Mouse (Mus musculus) liver, embryonic 15.5 days (tissue): ENCODE measurements around the gene Lrrc45. TPM values are rescaled to one million over a fixed set of nuclear protein-coding genes. Genes with fewer than 3 reads are reported as not detected.
A peak's percentile ranks its signal among the peaks of the same experiment; 100 is the strongest.
"Not testable (repeated sequence)": the region's sequence is repeated elsewhere in the genome, so short reads cannot be mapped to it uniquely, and the experiment has no call there.

Source experiments
- ATAC-seq: fragments of 200-750 bp; cut with Nextera tagmentation; 2 replicates; pipeline ENCODE4 v1.8.0; 2017; ENCODE audit warnings: moderate number of reproducible peaks, mild to moderate bottlenecking, moderate library complexity; ENCODE audit not compliant: insufficient read depth
- H3K27ac ChIP-seq: fragments of 300-500 bp; sonication (generic); replicated peaks from 2 replicates; pipeline ENCODE4 v1.5.1; 2015; ENCODE audit warnings: mild to moderate bottlenecking, inconsistent platforms
- H3K27me3 ChIP-seq: fragments of 300-500 bp; sonication (generic); 2 replicates; pipeline ENCODE4 v1.6.1; 2015; ENCODE audit warnings: mild to moderate bottlenecking, inconsistent platforms
- H3K36me3 ChIP-seq: fragments of 300-500 bp; sonication (generic); replicated peaks from 2 replicates; pipeline ENCODE4 v1.6.1; 2015; ENCODE audit warnings: moderate library complexity, mild to moderate bottlenecking, inconsistent platforms
- H3K4me1 ChIP-seq: fragments of 300-500 bp; sonication (generic); replicated peaks from 2 replicates; pipeline ENCODE4 v1.6.1; 2015; ENCODE audit warnings: inconsistent platforms
- H3K4me2 ChIP-seq: fragments of 300-500 bp; sonication (generic); 2 replicates; pipeline ENCODE4 v1.6.1; 2015; ENCODE audit warnings: moderate library complexity, mild to moderate bottlenecking, inconsistent platforms
- H3K4me3 ChIP-seq: fragments of 300-500 bp; sonication (generic); replicated peaks from 2 replicates; pipeline ENCODE4 v1.5.1; 2015; ENCODE audit warnings: mild to moderate bottlenecking, inconsistent platforms
- H3K9ac ChIP-seq: fragments of 300-500 bp; sonication (generic); 2 replicates; pipeline ENCODE4 v1.6.1; 2015; ENCODE audit warnings: moderate library complexity, mild to moderate bottlenecking, inconsistent platforms
- H3K9me3 ChIP-seq: fragments of 300-500 bp; sonication (generic); replicated peaks from 2 replicates; pipeline ENCODE4 v1.6.1; 2016; ENCODE audit warnings: inconsistent platforms
- WGBS: fragments of 180-500 bp; shearing (Covaris S2); methylation state at CpG from one replicate; pipeline ENCODE4 v1.1.7; 2015; ENCODE audit warnings: mixed read lengths; ENCODE audit not compliant: insufficient replicate concordance; 5-methylcytosine and 5-hydroxymethylcytosine counted together
- polyA plus RNA-seq: library from polyadenylated mRNA; unstranded; fragments of >200 nt; fragmentation: Nextera tagmentation; extraction: Ambion mirVana; gene quantifications from 2 replicates; pipeline ENCODE4 v1.2.1, GENCODE M21; 2015

Gene Lrrc45
- 9.7 and 11.5 TPM in 2 replicates for polyA plus RNA-seq

DNA sequence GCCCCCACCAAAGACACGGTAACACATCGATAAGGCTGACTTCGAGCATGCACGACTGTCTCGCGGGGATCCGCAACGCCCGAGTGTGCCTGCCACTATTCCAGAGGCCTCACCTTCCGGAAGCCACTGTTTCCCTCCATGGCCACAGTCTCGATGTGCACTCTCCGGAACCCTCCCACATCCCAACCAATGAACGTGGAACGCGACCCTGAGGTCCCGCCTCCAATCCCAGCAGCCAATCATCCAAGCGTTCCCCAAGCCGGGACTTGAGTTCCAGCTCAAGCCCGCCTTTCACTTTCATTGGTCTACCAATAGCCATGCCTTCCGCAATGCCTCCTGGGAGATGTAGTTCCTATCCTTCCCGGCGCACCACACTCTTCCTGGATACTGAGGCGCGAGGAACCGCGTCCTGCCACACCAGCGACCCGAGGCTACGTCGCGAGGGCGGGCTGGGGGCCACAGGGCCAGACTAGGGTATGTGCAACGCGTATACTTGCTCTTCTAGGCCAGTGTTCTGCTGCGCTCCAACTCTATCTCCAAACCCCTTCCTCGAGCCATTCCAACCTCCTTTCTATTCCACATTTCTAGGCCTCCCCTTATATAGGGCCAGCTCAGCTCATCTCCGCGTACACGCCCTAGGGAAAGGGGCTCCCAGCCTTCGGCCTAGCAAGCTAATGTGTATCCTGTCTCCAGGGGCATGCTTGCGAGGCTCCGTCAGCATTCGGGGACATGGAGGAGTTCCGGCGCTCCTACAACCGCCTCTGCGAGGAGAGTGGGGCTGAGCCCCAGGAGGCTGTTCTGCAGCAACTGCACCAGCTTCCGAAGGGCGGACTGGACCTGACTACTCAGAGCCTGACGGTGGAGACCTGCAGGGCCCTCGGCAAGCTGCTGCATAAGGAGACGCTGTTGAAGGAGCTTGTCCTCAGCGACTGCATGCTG, at the start of gene Lrrc45, which contains the start of gene Cenpx:
Gene Lrrc45, plus strand, starts transcription at position 346 of the 939 bp plus-strand sequence.
Gene Cenpx, minus strand, starts transcription at position 159 of the 939 bp plus-strand sequence.
- Histone ChIP-seq H3K27me3 (no peaks in the 10 kb centered on the region), H3K4me3 (peak within 1 kb of the TSS; percentile 71), H3K36me3 (peaks cover 28% of the 10 kb centered on the region; the same call in 1 of the 2 replicates), H3K9me3 (no peaks in the 10 kb centered on the region), H3K4me1 (peaks cover 30% of the 10 kb centered on the region), H3K4me2 (peak within 1 kb of the TSS; percentile 96), H3K9ac (peak within 1 kb of the TSS; percentile 71), H3K27ac (peak within 1 kb of the TSS; percentile 74)
- ATAC-seq = peak; percentile 95
- 2% methylated on average over 53 of the region's 53 CpGs for WGBS

DNA sequence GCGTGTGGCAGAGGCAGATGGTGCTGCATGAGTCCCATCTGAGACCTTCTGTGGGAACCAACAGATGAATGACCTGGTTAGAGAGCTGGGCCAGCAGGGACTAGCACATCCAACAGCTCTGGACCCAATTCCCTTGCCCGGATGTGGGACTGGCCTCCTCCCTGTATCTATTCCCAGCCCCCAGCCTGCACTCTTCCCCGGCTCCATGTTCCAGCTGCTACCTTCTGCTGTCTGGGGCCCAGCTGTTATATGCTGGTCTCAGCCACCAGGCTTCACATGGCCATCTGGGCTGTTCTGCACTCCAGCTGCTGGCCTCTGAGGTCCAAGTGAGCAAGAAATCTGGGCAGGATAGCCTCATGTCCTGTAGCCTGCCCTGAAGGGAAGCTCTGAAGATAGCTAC, 48.3 kb upstream of the Lrrc45 start:
- no peak overlapping the region for H3K4me3 ChIP-seq
- H3K4me1 ChIP-seq = peaks cover 10% of the 10 kb centered on the region
- no peak overlapping the region for H3K4me2 ChIP-seq
- WGBS = 68% methylated on average over 3 of the region's 3 CpGs
- peaks cover 69% of the 10 kb centered on the region for H3K27me3 ChIP-seq
- no peak overlapping the region for H3K27ac ChIP-seq
- no peak overlapping the region for H3K9ac ChIP-seq
- H3K9me3 ChIP-seq = no peaks in the 10 kb centered on the region
- H3K36me3 ChIP-seq = no peaks in the 10 kb centered on the region
- ATAC-seq = no peak

DNA sequence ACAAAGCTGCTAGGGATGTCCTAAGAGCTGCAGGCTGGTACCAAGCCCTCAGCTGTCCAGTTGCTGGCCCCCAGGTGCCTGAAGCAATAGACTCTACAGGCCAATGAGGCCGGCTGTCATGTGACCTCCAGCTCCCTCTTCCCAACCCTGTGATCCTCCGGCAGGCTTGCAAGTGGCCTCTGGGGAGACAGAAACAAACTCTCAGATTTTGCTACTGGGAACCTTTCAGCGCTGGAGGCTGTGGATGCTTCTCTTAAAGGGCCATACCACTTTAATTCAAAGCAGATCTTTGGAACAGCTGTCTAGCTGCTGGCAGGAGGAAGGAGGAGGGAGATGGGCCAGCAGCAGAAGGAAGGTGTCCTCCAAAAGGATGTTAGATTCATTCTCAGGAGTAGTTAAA, 47.1 kb upstream of the Lrrc45 start:
- Histone ChIP-seq H3K36me3 (no peaks in the 10 kb centered on the region), H3K4me1 (no peaks in the 10 kb centered on the region), H3K4me3 (no peak overlapping the region), H3K4me2 (no peak overlapping the region), H3K9me3 (no peaks in the 10 kb centered on the region), H3K27ac (no peak overlapping the region), H3K9ac (no peak overlapping the region), H3K27me3 (peaks cover 58% of the 10 kb centered on the region)
- ATAC-seq = no peak
- WGBS = 24% methylated on average over 3 of the region's 3 CpGs

DNA sequence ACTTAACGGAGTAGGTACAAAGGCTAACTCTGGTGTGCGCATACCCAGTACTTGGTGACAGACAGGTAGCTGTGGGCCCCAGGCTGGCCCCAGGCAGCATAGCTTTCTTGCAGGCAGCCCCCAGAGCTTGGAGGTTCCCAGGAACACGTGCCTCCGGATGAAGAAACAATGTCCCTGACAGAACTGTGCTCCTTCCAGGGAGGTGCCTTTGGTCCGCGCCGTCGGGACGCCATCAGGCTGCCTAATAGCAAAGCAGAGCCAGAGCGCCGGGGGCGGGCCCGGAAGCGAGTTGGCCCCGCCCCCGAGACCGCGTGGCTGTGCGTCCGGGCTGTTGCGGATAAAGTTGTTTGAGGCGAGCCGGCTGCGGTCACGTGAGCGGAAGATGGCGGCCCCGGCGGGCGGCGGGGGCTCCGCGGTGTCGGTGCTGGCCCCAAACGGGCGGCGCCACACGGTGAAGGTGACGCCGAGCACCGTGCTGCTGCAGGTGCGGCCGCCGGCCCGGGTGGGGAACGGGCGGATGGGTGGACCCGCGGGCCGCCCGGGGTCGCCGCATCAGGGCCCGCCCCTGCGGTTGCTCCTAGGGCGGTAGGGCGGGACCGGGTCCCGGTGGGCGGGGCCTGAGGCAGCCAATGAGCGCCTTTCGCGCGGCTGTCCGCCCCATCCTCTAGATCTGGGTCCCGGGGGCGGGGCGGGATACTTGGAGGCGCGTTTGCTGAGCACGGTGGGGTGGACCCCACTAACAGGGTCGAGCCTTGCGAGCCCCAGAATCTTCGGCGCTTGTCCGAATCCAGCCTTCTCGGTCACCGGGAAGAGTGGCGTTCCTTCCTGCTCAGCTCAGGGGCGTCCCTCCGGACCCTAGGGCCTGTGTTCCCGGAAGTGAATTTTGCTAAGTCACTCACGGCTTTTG, 40.8 kb upstream of the Lrrc45 start, which contains the start of gene Aspscr1:
Gene Aspscr1, plus strand, starts transcription at position 287 of the 907 bp plus-strand sequence.
- 1% methylated on average over 78 of the region's 83 CpGs for WGBS
- Histone ChIP-seq H3K9me3 (no peaks in the 10 kb centered on the region), H3K4me1 (peaks cover 42% of the 10 kb centered on the region)

DNA sequence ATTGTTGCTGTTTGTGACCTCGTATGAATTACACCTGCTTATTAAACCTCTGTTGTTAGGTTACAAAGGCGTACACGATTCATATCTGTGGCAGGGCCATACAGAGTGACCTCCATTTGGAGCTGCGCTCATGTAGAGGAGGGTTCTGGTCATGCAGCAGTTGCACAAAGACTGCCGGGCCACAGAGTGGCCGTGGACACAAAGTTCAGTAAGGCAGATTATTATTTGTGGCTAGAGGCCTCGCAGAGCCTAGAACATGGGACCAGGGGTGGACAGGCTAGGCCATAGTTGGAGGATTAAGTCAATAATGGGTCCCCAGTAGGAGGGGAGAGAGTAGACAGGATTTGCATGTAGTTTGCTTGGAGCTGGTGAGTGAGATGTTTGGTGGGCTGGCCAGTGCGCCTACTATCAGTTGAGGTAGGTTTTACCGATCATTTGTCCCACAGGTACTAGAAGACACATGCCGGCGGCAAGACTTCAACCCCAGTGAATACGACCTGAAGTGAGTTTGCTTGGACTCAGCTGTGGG, 40.1 kb upstream of the Lrrc45 start:
- Histone ChIP-seq H3K4me2 (peak overlapping the region; percentile 91), H3K4me3 (peak overlapping the region; percentile 85), H3K36me3 (peaks cover 21% of the 10 kb centered on the region), H3K27me3 (0 out of 2 replicates have a peak, but pooled peaks cover 6% of the 10 kb centered on the region), H3K4me1 (peaks cover 42% of the 10 kb centered on the region), H3K9ac (peak overlapping the region; percentile 73), H3K27ac (peak overlapping the region; percentile 91), H3K9me3 (no peaks in the 10 kb centered on the region)
- ATAC-seq = peak; percentile 11
- WGBS = 22% methylated on average over 12 of the region's 12 CpGs

More for the DNA sequence above, 40.8 kb upstream of the Lrrc45 start, which contains the start of gene Aspscr1:
- Histone ChIP-seq H3K4me3 (peak within 1 kb of the TSS; percentile 85), H3K27ac (peak within 1 kb of the TSS; percentile 91), H3K4me2 (peak within 1 kb of the TSS; percentile 91), H3K9ac (peak within 1 kb of the TSS; percentile 73), H3K36me3 (peaks cover 14% of the 10 kb centered on the region), H3K27me3 (0 out of 2 replicates have a peak, but pooled peaks cover 6% of the 10 kb centered on the region)
- peak; percentile 97 for ATAC-seq

DNA sequence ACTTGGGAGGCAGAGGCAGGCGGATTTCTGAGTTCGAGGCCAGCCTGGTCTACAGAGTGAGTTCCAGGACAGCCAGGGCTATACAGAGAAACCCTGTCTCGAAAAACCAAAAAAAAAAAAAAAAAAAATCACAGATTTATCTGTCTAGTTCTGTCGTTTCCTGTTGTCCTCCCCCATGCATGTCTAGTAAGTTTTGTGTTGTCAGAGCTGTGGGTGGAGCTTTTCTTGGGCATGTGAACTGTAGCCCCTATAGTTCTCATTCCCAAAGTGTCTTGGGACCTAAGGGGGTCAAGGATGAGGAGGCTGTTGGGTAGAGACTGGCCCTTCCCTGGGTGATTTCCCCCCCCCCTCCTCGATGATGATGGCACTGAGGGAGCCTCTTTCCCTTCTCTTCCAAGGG, 37.9 kb upstream of the Lrrc45 start:
- not testable (repeated sequence) for H3K27me3 ChIP-seq, H3K4me2 ChIP-seq, ATAC-seq, H3K4me3 ChIP-seq, H3K27ac ChIP-seq, H3K9me3 ChIP-seq, H3K9ac ChIP-seq
- Histone ChIP-seq H3K4me1 (peaks cover 42% of the 10 kb centered on the region), H3K36me3 (peaks cover 37% of the 10 kb centered on the region)
- WGBS = 54% methylated on average over 5 of the region's 5 CpGs

DNA sequence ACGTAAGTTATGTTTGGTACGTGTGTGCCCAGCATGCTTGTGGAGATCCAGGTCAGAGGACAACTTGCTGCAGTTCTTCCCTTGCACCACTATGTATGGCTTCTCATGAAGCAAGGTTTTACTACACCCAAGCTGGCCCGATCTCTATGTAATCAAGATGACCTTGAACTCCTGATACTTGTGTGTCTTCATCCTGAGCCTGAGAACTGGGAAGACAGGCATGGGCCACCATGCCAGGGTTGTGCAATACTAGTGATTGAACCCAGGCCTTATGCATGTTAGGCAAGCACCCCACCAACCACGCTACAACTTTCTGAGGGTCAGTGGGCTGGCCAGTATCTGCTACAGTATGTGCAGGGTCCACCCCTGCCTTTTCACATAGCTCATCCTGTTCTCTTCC, 36.8 kb upstream of the Lrrc45 start:
- no peak overlapping the region for H3K9ac ChIP-seq
- WGBS = 75% methylated on average over 4 of the region's 4 CpGs
- no peak overlapping the region; the same call in 1 of the 2 replicates for H3K27ac ChIP-seq

DNA sequence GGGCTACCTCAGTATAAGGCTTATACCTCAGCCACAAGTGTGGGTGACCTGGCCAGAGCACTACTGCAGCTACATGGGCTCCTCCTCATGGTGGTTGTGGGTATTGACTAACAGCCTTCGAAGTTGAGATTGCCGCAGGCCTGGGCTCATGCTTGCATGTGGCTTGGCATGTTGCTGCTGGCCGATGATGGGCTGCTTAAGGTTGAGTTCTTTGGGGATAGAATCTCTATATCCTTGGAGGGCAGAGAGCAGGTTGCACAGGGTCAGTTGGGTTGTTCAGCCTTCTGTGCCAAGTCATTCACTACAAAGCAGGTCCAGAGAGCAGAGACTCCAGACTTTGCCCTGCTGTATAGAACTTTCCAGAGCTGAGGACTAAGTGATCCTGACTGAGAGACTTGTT, 33.8 kb upstream of the Lrrc45 start:
- Histone ChIP-seq H3K27ac (no peak overlapping the region), H3K4me1 (peaks cover 19% of the 10 kb centered on the region)
- no peak for ATAC-seq

More for the DNA sequence above, 36.8 kb upstream of the Lrrc45 start:
- ATAC-seq = no peak
- H3K27me3 ChIP-seq = no peaks in the 10 kb centered on the region
- no peaks in the 10 kb centered on the region for H3K9me3 ChIP-seq
- H3K4me1 ChIP-seq = peaks cover 42% of the 10 kb centered on the region
- H3K36me3 ChIP-seq = peaks cover 43% of the 10 kb centered on the region
- H3K4me3 ChIP-seq = no peak overlapping the region
- no peak overlapping the region for H3K4me2 ChIP-seq

DNA sequence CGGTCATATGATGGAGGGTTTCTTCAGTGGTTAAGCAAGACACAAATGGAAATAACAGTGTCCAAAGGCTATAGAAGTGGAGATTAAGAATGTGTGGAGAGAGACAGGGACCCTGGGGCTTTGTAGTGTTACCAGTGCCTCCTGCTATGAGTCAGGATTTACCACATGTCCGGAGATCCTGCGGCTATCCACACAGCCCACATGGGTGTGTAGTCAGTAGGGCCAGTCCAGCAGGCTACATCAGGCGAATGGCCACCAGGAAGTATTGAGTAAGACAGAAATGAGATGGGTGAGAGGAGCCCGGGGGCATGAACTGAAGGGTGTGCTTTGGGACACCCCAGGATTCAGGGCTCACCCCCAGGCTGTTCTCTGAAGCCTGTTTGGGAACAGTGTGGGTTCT, 31.0 kb upstream of the Lrrc45 start:
- no peak for ATAC-seq
- Histone ChIP-seq H3K27me3 (no peaks in the 10 kb centered on the region), H3K9me3 (no peaks in the 10 kb centered on the region), H3K4me2 (no peak overlapping the region), H3K9ac (no peak overlapping the region), H3K36me3 (peaks cover 46% of the 10 kb centered on the region), H3K4me3 (no peak overlapping the region), H3K27ac (no peak overlapping the region), H3K4me1 (0 out of 2 replicates have a peak, but pooled peaks cover 4% of the 10 kb centered on the region)
- 82% methylated on average over 5 of the region's 5 CpGs for WGBS

More for the DNA sequence above, 33.8 kb upstream of the Lrrc45 start:
- H3K36me3 ChIP-seq = peaks cover 43% of the 10 kb centered on the region
- no peaks in the 10 kb centered on the region for H3K9me3 ChIP-seq
- 66% methylated on average over 3 of the region's 3 CpGs for WGBS
- H3K27me3 ChIP-seq = no peaks in the 10 kb centered on the region
- H3K9ac ChIP-seq = no peak overlapping the region
- H3K4me3 ChIP-seq = no peak overlapping the region
- H3K4me2 ChIP-seq = no peak overlapping the region

DNA sequence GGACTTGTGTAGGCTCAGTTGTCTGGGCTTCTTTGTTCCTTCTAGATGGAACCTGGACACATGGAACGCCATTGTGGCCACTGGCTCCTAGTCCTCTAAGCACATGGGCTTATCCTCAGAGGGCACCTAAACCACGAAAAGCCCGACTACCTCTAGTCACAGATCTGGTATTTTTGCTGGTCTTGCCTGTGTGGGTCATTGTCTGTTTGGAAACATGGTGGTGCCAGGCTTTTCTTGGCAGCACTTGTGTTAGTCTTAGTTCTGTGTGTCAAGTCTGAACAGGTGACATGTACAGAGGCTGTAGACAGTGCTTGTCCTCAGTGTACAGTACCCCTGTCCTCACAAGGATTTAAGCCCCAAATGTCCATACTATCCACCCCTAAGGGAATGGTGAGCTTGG, 30.2 kb upstream of the Lrrc45 start:
- ATAC-seq = no peak
- 64% methylated on average over 3 of the region's 3 CpGs for WGBS

More for the DNA sequence above, 30.2 kb upstream of the Lrrc45 start:
- Histone ChIP-seq H3K4me3 (no peak overlapping the region), H3K27me3 (no peaks in the 10 kb centered on the region), H3K27ac (no peak overlapping the region), H3K4me2 (no peak overlapping the region), H3K36me3 (peaks cover 41% of the 10 kb centered on the region), H3K9ac (no peak overlapping the region), H3K4me1 (0 out of 2 replicates have a peak, but pooled peaks cover 4% of the 10 kb centered on the region), H3K9me3 (no peaks in the 10 kb centered on the region)
